Mouse (Mus musculus) olfactory bulb, adult 2 months (tissue): ENCODE results near the gene Sec31a. TPM values are rescaled to one million over a fixed set of nuclear protein-coding genes. Genes with fewer than 3 reads are reported as not detected.

Experiments
- H3K27ac ChIP-seq: fragments of 200-500 bp; 2 replicates; pipeline ENCODE4 v1.5.1; 2012; ENCODE audit warnings: low read depth, low read length; ENCODE audit not compliant: insufficient read depth
- H3K4me1 ChIP-seq: fragments of 200-500 bp; 2 replicates; pipeline ENCODE4 v1.6.1; 2012; ENCODE audit warnings: low read length; ENCODE audit not compliant: control insufficient read depth, insufficient read depth
- H3K4me3 ChIP-seq: fragments of 200-500 bp; 2 replicates; pipeline ENCODE4 v1.5.1; 2012; ENCODE audit warnings: mild to moderate bottlenecking, low read depth, low read length, moderate library complexity; ENCODE audit not compliant: insufficient read depth
- CTCF ChIP-seq: fragments of 200-500 bp; IDR thresholded peaks from 2 replicates; pipeline ENCODE4 v1.5.1; 2012; ENCODE audit warnings: low read depth, mild to moderate bottlenecking, low read length, moderate library complexity; ENCODE audit not compliant: insufficient read depth
- POLR2A ChIP-seq: fragments of 200-500 bp; IDR thresholded peaks from 2 replicates; pipeline ENCODE4 v1.6.1; 2012; ENCODE audit warnings: mild to moderate bottlenecking, low read depth, low read length, moderate library complexity; ENCODE audit not compliant: insufficient read depth
- WGBS: fragments of 180-500 bp; shearing (Covaris S2); methylation state at CpG from one replicate; pipeline ENCODE4 v1.1.7; 2018; 5-methylcytosine and 5-hydroxymethylcytosine counted together
- polyA plus RNA-seq: library from polyadenylated mRNA; stranded (reverse); fragments of >200 nt; gene quantifications from 2 replicates; pipeline ENCODE4 v1.2.4, GENCODE M21; 2012; ENCODE audit warnings: low replicate concordance; ENCODE audit not compliant: missing spikeins, insufficient read depth, insufficient read length

Gene Sec31a
- polyA plus RNA-seq, 1 experiment: not detected

DNA sequence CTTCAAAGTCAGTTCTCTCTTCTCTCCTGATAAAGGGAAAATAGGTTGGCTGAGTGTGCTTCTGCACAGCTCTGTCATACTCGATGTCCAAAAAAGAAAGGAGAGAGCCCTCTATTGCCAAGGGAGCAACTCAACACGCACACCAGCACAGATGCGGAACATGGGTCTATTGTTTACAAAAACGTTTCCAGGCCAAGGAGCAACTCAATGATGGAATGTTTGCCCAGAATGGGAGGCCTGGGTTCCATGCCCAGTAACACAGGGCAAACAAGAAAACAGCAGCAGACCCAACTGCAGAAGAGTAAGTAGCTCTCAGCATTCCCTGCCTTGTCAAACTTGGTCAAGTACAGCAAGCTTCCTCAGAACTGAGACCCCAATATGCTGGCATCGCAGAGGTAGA lies 47.5 kb downstream of the Sec31a start:
- TF ChIP-seq POLR2A (no peak), CTCF (no peak)
- 52% methylated on average over 5 of the region's 5 CpGs for WGBS
- H3K27ac ChIP-seq: no peak overlapping the region

DNA sequence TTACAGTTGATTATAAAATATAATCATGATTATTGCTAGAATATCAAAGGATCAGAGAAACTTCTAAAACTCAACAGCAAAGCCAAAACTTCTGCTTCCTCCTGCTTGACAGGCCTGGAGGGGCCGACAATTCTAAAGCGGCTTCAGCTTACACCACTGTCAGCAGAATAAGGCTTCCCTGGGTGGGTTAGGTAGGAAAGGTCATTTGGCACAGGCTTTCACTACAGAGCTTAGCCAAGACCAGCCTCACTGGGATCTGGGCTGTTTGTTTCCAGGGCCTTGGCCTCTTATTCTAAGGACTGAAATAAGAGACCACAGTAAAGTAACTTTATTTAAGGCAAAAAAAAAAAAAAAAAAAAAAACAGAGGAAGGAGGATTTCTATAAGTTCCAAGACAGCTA lies 49.0 kb downstream of the Sec31a start:
- no peak for TF ChIP-seq POLR2A
- no peak for TF ChIP-seq CTCF
- WGBS: 81% methylated on average over 2 of the region's 2 CpGs
- H3K4me1 ChIP-seq: no peaks in the 10 kb centered on the region; the same call in 1 of the 2 replicates
- H3K27ac ChIP-seq: no peak overlapping the region
- no peak overlapping the region for H3K4me3 ChIP-seq

More for the DNA sequence above, 47.5 kb downstream of the Sec31a start:
- Histone ChIP-seq H3K4me3 (no peak overlapping the region), H3K4me1 (no peaks in the 10 kb centered on the region; the same call in 1 of the 2 replicates)

DNA sequence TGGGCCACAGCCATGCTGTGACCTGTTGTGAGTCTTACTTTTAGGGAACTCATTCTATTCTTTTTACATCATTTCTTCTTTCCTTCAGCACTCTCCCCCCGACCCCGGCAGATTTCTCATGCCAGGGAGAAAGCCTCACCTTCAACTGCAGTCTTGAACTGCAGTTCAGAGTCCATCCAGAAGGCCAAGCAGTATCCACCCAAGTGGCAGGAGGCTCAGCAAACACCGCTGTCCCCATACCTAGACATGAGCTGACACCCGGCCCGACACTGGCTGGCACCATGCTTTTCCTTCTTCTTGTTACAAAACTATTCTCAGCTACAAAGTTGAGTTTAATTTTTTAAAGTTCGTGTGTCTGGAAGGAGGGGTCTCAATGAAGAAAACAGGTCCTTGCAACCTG lies 55.7 kb downstream of the Sec31a start:
- Histone ChIP-seq H3K4me3 (no peak overlapping the region), H3K4me1 (peaks cover 5% of the 10 kb centered on the region; the same call in 1 of the 2 replicates), H3K27ac (no peak overlapping the region)
- TF ChIP-seq CTCF (no peak), POLR2A (no peak)
- WGBS: 93% methylated on average over 6 of the region's 6 CpGs

GRCm38 (mm10) chr5:100358334-100358733 lies 57.7 kb downstream of the Sec31a start:
- WGBS: 38% methylated on average over 8 of the region's 8 CpGs
- Histone ChIP-seq H3K4me3 (no peak overlapping the region), H3K27ac (no peak overlapping the region)

DNA sequence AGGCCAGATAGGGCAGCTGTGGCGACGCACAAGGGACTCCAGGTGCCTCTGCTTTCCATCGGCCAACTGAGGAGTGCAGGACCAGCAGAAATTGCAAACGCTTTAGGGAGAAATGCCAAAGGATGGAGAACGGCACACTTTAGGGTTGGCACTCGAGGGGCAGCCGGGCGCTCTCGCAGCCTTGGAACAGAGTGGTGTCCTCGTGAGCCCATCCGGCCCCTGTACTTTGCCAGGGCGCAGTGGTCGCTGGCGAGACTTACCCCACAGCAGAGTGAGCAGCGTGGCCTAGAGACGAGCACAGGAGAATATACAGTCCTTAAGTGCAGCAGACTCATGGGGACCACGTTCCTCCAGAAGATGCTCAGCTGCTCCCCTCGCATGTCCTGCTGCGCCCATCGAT lies 61.4 kb downstream of the Sec31a start:
- Histone ChIP-seq H3K4me1 (peaks cover 9% of the 10 kb centered on the region), H3K27ac (no peak overlapping the region), H3K4me3 (no peak overlapping the region)
- WGBS: 92% methylated on average over 20 of the region's 20 CpGs
- TF ChIP-seq POLR2A: no peak
- no peak for TF ChIP-seq CTCF

More at GRCm38 (mm10) chr5:100358334-100358733, 57.7 kb downstream of the Sec31a start:
- TF ChIP-seq CTCF (no peak), POLR2A (no peak)
- peaks cover 5% of the 10 kb centered on the region; the same call in 1 of the 2 replicates for H3K4me1 ChIP-seq

DNA sequence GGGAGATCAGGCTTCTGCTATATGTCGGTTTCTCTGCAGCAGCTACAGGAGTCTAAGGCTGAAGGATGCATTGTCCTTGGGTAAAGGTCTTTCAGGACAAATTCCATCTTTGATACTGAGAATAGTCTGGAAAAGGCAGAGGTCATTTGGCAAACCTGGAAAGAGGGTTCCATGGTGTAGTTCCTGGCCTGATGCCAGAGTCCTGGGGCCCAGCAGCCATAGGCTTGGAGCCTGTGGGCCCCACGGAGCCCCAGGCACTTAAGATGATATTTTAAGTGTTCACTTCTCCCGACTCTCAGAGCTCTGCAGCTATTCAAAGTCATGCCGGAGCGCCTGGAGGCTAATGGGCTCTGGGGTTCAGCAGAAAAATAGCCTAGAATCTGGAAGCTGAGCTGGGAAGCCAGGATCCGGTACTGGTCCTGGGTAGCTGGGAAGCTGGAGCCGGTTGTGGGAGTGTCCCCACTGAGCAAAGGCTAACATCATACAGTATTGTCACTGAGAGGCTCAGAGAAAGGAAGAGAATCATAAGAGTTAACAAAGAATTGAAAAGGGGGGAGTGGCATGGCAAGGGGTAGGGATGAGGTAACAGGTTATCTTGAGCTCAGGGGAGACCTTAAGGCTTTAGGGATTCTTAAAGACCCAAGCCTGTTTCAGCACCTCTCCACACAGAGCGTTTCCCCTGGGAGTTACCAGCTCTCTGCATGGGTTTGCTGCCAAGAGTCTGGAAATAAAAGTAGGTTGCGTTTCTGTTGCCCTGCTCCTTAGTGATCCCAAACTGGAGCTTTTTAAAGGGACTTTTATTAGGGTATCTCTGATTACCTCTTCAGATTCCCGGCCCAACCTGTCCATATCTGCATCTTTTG lies 62.8 kb downstream of the Sec31a start:
- Histone ChIP-seq H3K4me3 (no peak overlapping the region), H3K27ac (no peak overlapping the region), H3K4me1 (peaks cover 5% of the 10 kb centered on the region)
- whole genome bisulfite sequencing: 37% methylated on average over 10 of the region's 10 CpGs
- TF ChIP-seq CTCF: no peak
- TF ChIP-seq POLR2A: no peak

GRCm38 (mm10) chr5:100350907-100351456 lies 65.1 kb downstream of the Sec31a start:
- Histone ChIP-seq H3K27ac (no peak overlapping the region), H3K4me3 (no peak overlapping the region), H3K4me1 (peaks cover 4% of the 10 kb centered on the region)
- no peak for TF ChIP-seq POLR2A
- TF ChIP-seq CTCF: no peak
- WGBS: 99% methylated on average over 8 of the region's 8 CpGs

DNA sequence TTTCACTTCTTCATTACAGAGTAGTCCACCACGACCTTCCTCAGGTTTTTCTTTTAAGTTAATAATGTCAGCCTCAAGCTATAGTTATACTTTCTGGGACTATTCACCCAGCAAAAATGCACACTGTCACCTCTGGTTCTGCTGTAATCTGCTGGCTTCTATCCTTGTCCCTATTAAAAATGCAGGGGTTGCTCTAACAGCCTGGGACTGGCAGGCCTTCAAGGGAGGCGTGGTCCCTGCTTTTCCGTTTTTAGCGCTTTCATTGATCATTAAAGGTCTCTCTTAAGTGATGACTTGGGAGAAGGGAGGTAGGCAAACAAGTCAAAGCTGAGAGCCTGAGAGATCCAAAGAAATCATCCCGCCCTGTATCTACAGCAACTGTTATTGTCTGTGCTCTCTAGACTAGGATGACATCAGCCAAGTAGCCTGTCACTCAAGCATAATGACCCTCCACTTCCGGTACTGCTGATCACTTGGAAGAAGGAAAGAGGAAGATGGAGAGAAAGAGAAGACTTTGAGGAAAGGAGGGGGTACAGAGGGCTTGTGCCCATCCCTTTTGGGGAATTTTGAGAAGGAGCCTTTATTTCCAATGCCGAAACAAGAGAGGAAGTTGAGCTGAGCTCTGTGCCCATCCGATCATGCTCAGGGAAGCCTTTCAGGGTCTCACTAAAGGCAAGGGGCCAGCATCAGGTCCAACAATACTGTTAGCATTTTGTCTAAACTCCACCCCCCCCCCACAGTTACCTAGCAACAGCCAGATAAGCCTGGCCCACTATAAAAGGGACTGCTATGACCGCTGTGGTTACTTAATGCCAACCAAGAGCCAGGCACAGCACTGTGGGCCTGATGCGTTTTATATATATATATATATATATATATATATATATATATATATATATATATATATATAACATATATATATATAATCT lies 66.5 kb downstream of the Sec31a start:
- Histone ChIP-seq H3K27ac (no peak overlapping the region), H3K4me3 (no peak overlapping the region), H3K4me1 (peaks cover 4% of the 10 kb centered on the region)
- TF ChIP-seq CTCF (no peak), POLR2A (no peak)
- WGBS: 45% methylated on average over 10 of the region's 10 CpGs

GRCm38 (mm10) chr5:100345118-100345517 lies 70.9 kb downstream of the Sec31a start:
- no peak overlapping the region for H3K4me3 ChIP-seq
- H3K27ac ChIP-seq: no peak overlapping the region
- TF ChIP-seq CTCF (no peak), POLR2A (no peak)
- 100% methylated on average over 1 of the region's 1 CpGs for WGBS
- H3K4me1 ChIP-seq: no peaks in the 10 kb centered on the region
